Mouse (Mus musculus) E14TG2a.4 (cell line): ENCODE results near the gene Psapl1.

Experiments
- CTCF ChIP-seq: conservative IDR thresholded peaks from 2 replicates; pipeline ENCODE4 v1.5.1; 2014; ENCODE audit warnings: low read length
- POU5F1 ChIP-seq: IDR thresholded peaks from 2 replicates; pipeline ENCODE4 v1.6.1; 2014; ENCODE audit warnings: low read length, borderline replicate concordance

GRCm38 (mm10) chr5:36194631-36195030 is 9.2 kb upstream of the Psapl1 start:
- TF ChIP-seq CTCF (no peak), POU5F1 (no peak)
